Mouse (Mus musculus): ENCODE measurements around the gene Slc25a44. TPM values are rescaled to one million over a fixed set of nuclear protein-coding genes. Genes with fewer than 3 reads are reported as not detected.
"Not testable (repeated sequence)": the region's sequence is repeated elsewhere in the genome, so short reads cannot be mapped to it uniquely, and the experiment has no call there.

Slc25a44 gene
- total RNA-seq, 2 experiments from 2014 or later, result 75.8 to 77.6 TPM

- H3K4me3 ChIP-seq; intact Hi-C loops (cut with DNase I); DNase-seq (ENCODE audit: extremely low spot score in 1 of 2, low spot score in 2 of 2); H3K27ac ChIP-seq: not testable (repeated sequence)
Measured at GRCm38 (mm10) chr3:88368511-88368910, 56.4 kb downstream of the Slc25a44 start.

- H3K4me3 ChIP-seq; intact Hi-C loops (cut with DNase I); H3K27ac ChIP-seq; DNase-seq (ENCODE audit: extremely low spot score in 1 of 2, low spot score in 2 of 2): not testable (repeated sequence)
Measured at GRCm38 (mm10) chr3:88367517-88367916, 57.4 kb downstream of the Slc25a44 start.

GRCm38 (mm10) chr3:88366830-88367428 lies 58.0 kb downstream of the Slc25a44 start:
- peak; percentile 60 to 70 for DNase-seq (ENCODE audit: extremely low spot score in 1 of 2, low spot score in 2 of 2)
- intact Hi-C loops (cut with DNase I); H3K27ac ChIP-seq: not testable (repeated sequence)
- peak overlapping the region; percentile 34 for H3K4me3 ChIP-seq

GRCm38 (mm10) chr3:88365705-88366361 lies 59.1 kb downstream of the Slc25a44 start:
- Histone ChIP-seq H3K27ac (no peak overlapping the region), H3K4me3 (no peak overlapping the region)
- DNase-seq (ENCODE audit: extremely low spot score in 1 of 2, low spot score in 2 of 2), result peak in 1 of 2 experiments; percentile 46
- TF ChIP-seq CTCF (IDR thresholded peaks at IDR 0.05), result no peak; the same call in 1 of the 2 replicates
- intact Hi-C loops (cut with DNase I), result no loop called here

- H3K27ac ChIP-seq, result peak within 1 kb of the TSS; percentile 68
- intact Hi-C loops (cut with DNase I), result no loop called here
- DNase-seq (ENCODE audit: extremely low spot score in 1 of 2, low spot score in 2 of 2), result peak; percentile 43 to 54
- H3K4me3 ChIP-seq, result no peak within 1 kb of the TSS
- TF ChIP-seq CTCF (IDR thresholded peaks at IDR 0.05), result no peak
Measured at GRCm38 (mm10) chr3:88364337-88364736, 60.6 kb downstream of the Slc25a44 start, which contains the start of gene Paqr6. Paqr6 (plus strand) TSS chr3:88364584.

- Histone ChIP-seq H3K4me3 (no peak overlapping the region), H3K27ac (peak overlapping the region; percentile 68)
- intact Hi-C loops (cut with DNase I), result no loop called here
- TF ChIP-seq CTCF (IDR thresholded peaks at IDR 0.05), result no peak
- DNase-seq (ENCODE audit: extremely low spot score in 1 of 2, low spot score in 2 of 2), result peak in 1 of 2 experiments; percentile 54
Measured at GRCm38 (mm10) chr3:88363700-88364099, 61.2 kb downstream of the Slc25a44 start.

- Histone ChIP-seq H3K4me3 (no peak overlapping the region), H3K27ac (peak overlapping the region; percentile 71; the same call in 1 of the 2 replicates)
- no peak for TF ChIP-seq CTCF (IDR thresholded peaks at IDR 0.05)
- intact Hi-C loops (cut with DNase I), result no loop called here
- DNase-seq (ENCODE audit: extremely low spot score in 1 of 2, low spot score in 2 of 2), result no peak
Measured at GRCm38 (mm10) chr3:88361612-88362313, 63.2 kb downstream of the Slc25a44 start.

GRCm38 (mm10) chr3:88361096-88361495 lies 63.8 kb downstream of the Slc25a44 start:
- H3K27ac ChIP-seq, result peak overlapping the region; percentile 71; the same call in 1 of the 2 replicates
- no peak for TF ChIP-seq CTCF (IDR thresholded peaks at IDR 0.05)
- intact Hi-C loops (cut with DNase I), result no loop called here
- DNase-seq (ENCODE audit: extremely low spot score in 1 of 2, low spot score in 2 of 2), result no peak
- no peak overlapping the region for H3K4me3 ChIP-seq

Small RNAs within 50 kb of the gene (microRNA-seq; reads per million reads assigned to microRNA genes)
- gene Mir7011, result 0.48 to 1.5 reads per million in 2 experiments

Other genes starting within 250 kb of the Slc25a44 start
- not detected for gene Rhbg, start 170.4 kb downstream of the Slc25a44 start, total RNA-seq (2021)
- under 1 TPM in 1 of 2 experiments, not detected in 1; 0.59 TPM for gene Gm38392, start 137.9 kb downstream of the Slc25a44 start, total RNA-seq (2021)
- 1 to 10 TPM; 3.7 to 3.8 TPM for gene Tsacc, start 128.1 kb downstream of the Slc25a44 start, total RNA-seq (2021)
- 100 to 1,000 TPM; 168 to 170 TPM for gene Cct3, start 128.0 kb downstream of the Slc25a44 start, total RNA-seq (2021)
- 10 to 100 TPM; 77.5 to 91.1 TPM for gene Glmp, start 100.1 kb downstream of the Slc25a44 start, total RNA-seq (2021)
- 1 to 10 TPM; 1.2 to 1.4 TPM for gene Tmem79, start 89.0 kb downstream of the Slc25a44 start, total RNA-seq (2021)
- gene Smg5, start 88.9 kb downstream of the Slc25a44 start, total RNA-seq (2021), result 10 to 100 TPM; 78.3 to 79.5 TPM
- 1 to 10 TPM; 8.7 to 8.8 TPM for gene Paqr6, start 60.6 kb downstream of the Slc25a44 start, total RNA-seq (2021)
- gene Bglap3, start 52.4 kb downstream of the Slc25a44 start, total RNA-seq (2021), result under 1 TPM; 0.49 to 0.57 TPM
- gene Bglap2, start 46.4 kb downstream of the Slc25a44 start, total RNA-seq (2021), result 1 to 10 TPM in 1 of 2 experiments, not detected in 1; 1.1 TPM
- gene Bglap, start 40.7 kb downstream of the Slc25a44 start, total RNA-seq (2021), result 1 to 10 TPM; 1.4 to 1.6 TPM
- 1 to 10 TPM; 6.5 to 6.6 TPM for gene Pmf1, start 14.8 kb downstream of the Slc25a44 start, total RNA-seq (2021)
- 10 to 100 TPM; 68.7 to 71.2 TPM for gene Sema4a, start 36.0 kb upstream of the Slc25a44 start, total RNA-seq (2021)
- 10 to 100 TPM; 59.3 to 61.7 TPM for gene Lmna, start 84.8 kb upstream of the Slc25a44 start, total RNA-seq (2021)
- 1 to 10 TPM; 3.2 TPM for gene Mex3a, start 107.3 kb upstream of the Slc25a44 start, total RNA-seq (2021)
- not detected for gene Rab25, start 123.2 kb upstream of the Slc25a44 start, total RNA-seq (2021)
- gene Lamtor2, start 127.9 kb upstream of the Slc25a44 start, total RNA-seq (2021), result 10 to 100 TPM; 98.3 to 99.1 TPM
- 100 to 1,000 TPM; 137 to 148 TPM for gene Ubqln4, start 128.6 kb upstream of the Slc25a44 start, total RNA-seq (2021)
- 10 to 100 TPM; 90.2 to 90.3 TPM for gene Ssr2, start 150.7 kb upstream of the Slc25a44 start, total RNA-seq (2021)
- gene Arhgef2, start 180.8 kb upstream of the Slc25a44 start, total RNA-seq (2021), result 100 to 1,000 TPM; 239 to 266 TPM
- gene Rxfp4, start 228.0 kb upstream of the Slc25a44 start, total RNA-seq (2021), result not detected